Mouse (Mus musculus) G1E-ER4 (cell line): ENCODE data around the gene Stx2. TPM values are rescaled to one million over a fixed set of nuclear protein-coding genes. Genes with fewer than 3 reads are reported as not detected.

Experiments
- GATA1 ChIP-seq: IDR thresholded peaks from one replicate; pipeline ENCODE4 v1.8.0; 2012; ENCODE audit warnings: low read length, inconsistent platforms
- polyA plus RNA-seq: library from polyadenylated mRNA; stranded (reverse); fragments of >175 nt; gene quantifications from 2 replicates; pipeline ENCODE4 v1.2.3, GENCODE M21; 2012

Stx2 gene
- 23.9 and 29.6 TPM in 2 replicates for polyA plus RNA-seq

DNA sequence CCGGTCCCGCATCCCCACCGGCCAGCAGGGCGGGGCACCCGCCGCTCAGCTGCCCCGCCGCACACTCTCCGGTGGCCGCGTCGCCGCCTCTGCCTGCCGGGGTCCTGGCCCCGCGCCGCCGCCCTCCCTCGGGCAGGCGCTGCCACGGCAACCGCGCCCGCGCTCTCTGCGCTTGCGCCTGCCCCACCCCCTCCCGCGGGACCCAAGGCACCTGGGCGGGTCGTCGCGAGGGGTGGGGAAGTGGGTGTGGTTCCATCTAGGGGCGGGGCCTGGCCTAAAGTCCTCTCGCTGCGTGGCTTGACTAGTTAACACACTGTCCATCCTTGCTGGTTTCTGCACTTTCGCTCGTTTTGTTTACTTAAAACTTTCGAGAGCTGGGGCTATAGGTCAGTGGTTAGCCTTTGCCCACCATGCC lies at the start of gene Stx2:
Stx2 (minus strand) TSS at position 163 of the 415 bp plus-strand sequence.
- no peak for TF ChIP-seq GATA1

DNA sequence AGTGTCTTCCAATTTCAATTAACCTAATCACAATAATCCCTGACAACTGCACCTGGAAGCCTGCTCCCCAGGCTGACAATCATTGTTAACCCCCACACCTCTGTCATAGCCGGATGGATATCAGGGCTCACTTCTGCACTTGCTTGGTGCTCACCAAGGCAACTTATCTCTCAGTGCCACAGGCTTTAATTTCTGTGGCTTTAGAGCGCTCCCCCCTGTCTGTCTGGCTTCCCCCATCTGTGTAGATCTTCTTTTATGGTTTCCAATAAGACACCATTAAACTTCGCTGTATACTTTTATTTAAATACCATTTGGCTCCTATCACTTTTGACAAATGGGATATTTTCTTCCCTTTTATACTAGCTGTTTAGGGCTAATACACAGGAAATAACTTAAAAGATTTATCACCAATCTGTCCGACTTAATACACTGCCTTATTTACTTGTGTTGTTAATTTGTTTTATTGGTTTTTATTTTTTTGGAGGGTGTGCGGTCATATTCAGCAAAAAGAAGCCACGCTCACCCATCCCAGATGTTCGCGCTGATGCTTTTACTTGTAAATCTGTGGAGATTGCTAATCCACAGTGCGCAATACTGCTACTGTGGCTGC lies 46.4 kb upstream of the Stx2 start:
- TF ChIP-seq GATA1 = no peak

DNA sequence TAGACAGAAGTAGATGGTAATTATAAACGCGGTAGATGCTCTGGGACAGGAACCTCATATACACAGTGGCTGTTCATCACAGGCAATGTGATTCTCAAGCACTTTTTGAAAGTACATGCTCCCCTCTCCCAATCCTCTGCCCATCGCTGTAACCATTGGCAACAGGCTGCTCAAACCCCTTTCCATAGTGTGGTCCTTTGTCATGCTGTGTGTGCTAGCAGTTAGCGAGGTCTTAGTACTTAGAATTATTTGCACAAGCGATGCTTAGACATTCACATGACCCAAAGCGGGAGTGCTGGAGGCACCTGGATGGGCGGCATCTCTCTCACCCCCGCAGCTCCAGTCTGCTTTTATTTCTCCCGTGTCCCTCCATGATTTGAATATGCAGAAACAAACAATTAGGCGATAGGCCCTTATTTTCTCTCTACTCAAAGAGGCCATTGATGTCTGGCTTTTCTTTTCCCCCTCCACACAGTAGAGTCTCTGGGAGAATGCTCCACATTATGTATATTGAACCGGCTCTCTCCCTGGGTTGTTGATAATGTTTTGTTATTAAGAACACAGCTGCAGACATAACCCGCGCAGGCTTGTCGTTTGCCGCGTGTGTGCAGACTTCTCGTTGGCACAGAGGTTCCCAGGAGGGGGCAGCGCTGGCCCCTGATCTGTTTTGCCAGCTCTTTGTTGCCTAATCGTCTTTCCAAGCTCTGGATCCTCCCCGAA lies 44.4 kb upstream of the Stx2 start:
- TF ChIP-seq GATA1 = no peak

DNA sequence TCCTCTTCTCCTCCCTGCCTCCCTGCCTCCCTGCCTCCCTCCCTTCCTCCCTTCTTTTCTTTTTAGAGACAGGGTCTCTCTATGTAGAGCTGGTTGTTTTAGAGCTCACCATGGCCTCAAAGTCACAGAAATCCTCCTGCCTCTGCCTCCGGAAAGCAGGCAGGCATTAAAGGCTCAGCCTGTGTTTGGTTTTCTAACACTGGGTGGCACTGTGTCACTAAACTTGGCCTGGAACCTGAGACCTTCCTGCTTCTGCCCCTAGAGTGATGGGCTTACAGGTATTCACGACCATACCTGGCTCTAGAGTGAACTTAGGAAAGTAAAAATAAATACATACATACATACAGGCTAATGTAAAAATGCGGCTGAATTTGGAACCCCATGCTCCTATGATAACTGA lies 43.5 kb upstream of the Stx2 start:
- TF ChIP-seq GATA1 = no peak

DNA sequence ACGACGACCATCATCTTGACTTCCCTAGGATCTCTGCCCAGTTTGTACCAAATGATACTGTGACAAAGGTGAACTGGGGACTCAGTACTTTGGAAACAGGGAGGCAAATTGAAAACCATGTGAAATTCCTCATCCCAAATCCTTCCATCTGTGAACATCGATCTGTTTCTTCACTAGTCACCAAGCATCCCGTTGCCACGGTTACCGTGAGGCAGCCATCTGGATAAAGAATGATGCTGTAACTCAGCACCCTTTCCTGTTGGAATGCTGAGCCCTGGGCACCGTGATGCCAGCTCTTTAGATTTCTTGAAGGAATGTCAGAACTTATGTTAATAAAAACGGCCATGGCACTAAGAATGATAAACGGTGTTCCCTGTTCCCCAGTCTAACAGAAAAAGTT lies 41.0 kb upstream of the Stx2 start:
- TF ChIP-seq GATA1 = no peak

DNA sequence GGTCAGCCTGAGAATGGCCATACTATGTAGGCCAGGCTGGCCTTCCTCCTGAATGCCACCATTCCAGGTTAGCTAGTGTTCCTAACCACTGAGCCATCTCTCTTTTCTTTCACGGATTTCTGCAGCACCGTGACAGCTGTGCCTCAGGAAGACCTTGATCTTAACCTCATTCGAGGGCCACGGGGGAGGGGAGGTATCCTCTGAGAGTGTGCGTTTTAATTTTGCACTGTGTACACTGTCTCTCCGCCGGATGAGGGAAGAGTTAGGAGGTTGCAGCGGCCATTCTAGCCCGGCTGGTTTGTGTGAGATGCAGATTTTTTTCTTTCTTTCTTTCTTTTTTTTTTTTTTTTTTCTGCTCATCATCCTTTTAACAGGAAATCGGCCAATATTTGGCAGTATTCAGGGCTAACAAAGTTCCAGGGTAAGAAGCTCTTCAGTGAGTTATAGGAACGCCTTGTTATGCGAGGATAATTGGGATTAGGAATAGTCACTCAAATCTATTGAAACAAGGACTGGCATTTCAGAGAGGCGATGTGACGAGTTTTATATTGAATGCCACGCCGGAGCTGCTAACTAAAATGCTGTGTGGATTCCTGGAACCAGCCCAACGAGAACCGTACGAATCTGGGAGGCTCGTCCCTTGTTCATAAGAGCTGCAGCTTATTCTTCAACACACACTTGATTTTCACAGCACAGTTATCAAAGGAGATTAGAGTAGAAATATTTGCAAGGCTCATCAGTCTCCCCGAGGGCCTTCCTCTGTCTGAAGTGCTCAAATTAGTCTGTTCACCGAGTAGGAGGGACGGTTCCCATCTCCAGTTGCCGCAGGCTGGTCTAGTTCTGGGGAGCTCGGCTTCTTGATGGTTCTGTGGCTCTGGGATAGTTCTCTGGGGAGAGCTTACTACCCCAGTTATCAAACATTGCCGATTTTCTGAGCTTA lies 37.5 kb upstream of the Stx2 start:
- TF ChIP-seq GATA1 = no peak

DNA sequence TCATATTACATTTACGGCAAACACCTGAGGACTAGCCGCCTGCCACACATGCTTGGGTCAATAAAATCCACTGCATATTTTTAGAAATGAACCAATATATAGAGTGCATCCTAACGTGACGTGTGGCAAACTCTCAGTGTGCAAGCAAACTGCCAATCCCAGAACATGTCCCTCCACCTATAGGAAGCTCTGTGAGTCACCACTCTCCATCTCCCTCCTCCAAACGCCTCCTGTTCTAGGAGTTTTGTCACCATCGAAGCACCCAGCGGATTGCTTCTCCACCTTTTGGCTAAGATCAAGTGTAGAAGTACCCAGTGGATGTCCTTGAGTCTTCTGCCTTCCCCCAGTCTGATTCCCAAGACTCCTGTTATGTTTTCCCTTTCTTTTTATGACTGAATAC lies 29.4 kb upstream of the Stx2 start:
- TF ChIP-seq GATA1 = no peak

DNA sequence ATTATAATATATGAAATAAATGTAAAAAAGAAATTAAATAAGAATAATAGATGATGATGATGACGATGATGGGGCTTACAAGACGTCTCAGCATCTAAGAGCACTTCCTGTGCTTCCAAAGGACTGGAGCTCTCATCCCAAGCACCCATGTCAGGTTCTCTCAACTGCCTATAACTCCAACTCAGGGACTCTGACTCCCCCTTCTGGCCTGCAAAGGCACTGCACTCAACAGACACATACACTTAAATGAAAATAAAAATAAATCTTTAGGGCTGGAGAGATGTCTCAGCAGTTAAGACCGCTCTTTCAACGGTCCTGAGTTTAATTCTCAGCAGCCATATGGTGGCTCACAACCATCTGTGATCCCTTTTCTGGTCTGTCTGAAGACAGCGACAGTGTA lies 28.3 kb upstream of the Stx2 start:
- no peak for TF ChIP-seq GATA1

DNA sequence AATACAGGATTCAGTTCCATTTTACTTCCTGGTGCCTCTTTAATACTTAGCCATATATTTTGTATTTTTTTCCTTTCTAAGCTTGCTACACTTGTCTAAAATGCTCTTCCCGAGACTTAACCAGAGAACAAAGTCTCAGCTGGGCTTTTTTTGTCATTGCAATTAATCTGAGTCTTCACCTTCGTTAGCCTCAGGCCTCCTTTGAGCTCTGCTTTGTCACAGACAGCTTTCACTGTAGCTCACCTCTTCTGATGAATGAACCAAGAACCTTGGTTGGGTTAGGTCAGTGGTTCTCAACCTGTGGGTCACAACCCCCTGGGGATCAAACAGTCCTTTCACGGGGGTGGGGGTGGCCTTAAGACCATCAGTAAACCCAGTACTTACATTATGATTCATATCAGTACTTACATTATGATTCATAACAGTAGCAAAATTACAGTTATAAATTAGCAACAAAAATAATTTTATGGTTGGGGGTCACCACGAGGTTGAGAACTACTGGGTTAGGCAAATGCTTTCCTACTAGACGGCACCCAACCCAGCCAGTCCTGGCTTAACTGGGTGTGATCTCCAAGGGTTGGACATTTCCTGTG lies 20.9 kb upstream of the Stx2 start:
- TF ChIP-seq GATA1 = no peak

DNA sequence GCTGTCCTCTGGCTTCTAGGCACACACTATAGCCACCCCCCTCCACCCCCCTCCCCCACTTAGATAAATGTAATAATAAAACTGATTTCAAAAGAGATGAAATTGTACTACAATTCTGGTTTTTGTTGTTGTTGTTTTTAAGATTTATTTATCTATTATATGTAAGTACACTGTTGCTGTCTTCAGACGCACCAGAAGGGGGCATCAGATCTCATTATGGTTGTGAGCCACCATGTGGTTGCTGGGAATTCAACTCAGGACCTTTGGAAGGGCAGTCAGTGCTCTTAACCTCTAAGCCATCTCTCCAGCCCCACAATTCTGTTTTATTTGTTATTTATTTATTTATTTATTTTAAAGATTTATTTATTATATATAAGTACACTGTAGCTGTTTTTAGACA lies 18.3 kb upstream of the Stx2 start:
- no peak for TF ChIP-seq GATA1

DNA sequence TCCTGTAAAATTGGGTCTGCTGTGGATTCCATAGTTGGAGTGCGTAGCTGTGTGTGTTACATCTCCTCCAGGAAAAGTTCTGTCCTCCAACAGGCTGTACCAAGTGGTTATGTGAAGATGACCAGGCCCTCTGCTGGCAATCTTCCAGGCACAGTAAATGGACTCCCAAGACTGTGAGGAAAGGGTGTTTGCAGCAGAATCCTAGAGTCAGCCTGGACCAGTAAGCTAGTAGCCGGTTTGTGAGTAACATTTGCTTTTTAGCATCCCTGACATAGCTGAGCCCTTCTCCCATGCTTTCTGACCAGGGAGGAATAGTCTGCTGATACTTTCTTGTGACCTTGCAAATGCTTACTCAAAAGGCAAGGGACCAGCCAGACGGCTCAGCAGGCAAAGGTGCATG lies 17.8 kb upstream of the Stx2 start:
- no peak for TF ChIP-seq GATA1

DNA sequence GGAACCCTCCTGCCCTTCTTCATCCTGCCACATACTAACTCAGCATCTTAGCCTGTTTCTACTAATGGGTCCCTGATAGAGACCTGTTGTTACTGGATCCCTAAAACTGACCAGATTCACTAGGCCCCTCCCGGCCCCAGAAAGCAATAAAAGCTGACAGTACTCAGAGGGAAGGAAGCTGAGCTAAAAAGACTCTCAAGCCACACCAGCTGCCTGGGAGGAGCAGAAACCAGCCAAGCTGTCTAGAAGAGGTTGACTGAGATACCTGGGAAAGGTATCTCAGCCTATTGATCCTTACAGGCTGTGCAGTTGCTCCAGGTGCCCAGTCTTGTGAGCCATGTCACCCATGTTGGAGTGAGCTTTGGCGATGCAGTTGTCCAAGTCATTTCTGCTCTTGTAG lies 17.4 kb upstream of the Stx2 start:
- TF ChIP-seq GATA1 = no peak

DNA sequence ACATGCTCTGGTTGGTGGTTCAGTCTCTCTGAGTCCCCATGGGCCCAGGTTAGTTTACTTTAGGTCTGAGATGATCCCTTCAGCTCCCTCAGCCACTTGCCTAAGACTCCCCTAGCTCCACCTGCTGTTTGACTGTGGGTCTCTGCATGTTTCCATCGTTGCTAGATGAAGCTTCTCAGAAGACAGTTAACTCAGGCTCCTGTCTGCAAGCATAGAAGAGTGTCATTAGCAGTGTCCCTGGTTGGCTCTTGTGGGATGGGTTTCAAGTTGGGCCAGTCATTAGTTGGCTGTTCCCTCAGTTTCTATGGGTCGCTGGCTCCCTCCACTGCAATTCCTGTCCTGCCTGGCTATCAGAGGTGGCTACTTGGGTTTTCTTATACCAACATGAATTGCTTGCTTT lies 16.7 kb upstream of the Stx2 start:
- no peak for TF ChIP-seq GATA1

DNA sequence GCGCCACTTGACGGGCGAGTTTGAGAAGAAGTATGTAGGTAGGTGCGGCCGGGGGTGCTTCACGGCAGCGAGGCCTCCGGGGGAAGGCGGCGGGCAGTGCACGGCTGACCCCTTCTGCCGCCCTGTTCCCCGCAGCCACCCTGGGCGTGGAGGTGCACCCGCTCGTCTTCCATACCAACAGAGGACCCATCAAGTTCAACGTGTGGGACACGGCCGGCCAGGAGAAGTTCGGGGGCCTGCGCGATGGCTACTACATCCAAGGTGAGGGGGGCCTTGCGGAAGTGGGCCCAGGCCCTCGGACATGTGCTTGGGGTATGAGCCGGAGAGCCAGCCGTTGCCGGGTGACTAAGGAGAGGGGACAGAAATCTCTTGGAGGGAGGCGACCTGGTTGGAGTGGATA lies 12.4 kb upstream of the Stx2 start:
- no peak for TF ChIP-seq GATA1

DNA sequence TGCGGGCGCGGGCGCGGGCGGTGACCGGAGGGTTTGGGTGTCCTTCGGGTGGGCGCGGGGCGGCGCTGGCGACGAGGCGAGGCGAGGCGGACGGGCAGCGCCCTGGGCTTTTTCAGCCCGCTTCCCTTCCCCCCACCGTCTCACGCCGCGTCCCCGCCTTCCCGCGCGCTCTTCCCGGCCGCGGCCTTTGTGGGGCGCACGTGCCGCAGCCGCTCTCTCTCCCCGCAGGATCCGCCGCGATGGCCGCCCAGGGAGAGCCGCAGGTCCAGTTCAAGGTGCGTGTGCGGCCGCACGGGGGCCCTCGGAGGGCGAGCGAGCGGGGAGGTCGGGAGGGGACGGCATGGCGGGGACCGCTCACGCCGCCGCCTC lies 11.9 kb upstream of the Stx2 start:
- TF ChIP-seq GATA1 = no peak

DNA sequence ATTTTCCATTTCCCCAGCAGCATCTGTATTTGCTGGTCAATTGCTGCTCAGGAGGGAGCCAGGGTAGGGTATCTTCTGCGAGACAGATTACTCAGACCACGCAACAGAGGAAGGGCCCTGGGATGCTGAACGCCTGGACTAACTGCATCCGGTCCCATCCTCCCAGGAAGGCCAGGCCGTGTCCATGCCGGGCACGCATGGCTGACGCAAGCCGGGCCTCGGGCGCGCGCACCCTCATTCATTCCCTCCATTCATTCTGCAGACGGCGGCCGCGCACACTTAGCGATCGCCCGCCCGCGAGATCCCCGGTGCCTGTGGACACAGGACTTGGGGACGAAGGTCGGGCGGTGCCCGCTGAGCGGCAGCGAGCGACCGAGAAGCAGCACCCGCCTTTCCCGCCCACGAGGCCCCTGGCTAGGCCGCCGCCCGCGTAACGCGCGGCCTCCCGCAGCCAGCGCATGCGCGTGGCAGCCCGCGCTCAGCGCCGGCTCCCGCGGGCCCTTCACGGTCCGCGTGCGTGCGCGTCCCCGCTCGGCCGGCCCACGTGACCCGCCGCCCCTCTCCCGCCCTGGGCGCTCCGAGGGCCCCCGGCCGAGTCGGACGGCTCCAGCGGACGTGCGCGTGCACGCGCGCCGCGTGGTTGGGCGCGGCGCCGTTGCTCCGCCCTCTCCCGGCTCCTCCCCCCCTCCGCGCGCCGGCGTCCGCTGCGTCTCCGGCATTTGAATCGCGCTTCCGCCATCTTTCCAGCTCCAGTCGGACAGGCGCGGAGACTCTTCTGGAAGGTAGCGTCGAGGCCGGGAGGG lies 11.3 kb upstream of the Stx2 start, which contains the start of gene Ran:
Ran (plus strand) TSS at position 573 of the 803 bp plus-strand sequence.
- no peak for TF ChIP-seq GATA1
